Mouse (Mus musculus) E14TG2a.4 (cell line): ENCODE measurements around the gene Fermt1.

ENCODE experiments used
- H3K27me3 ChIP-seq: 2 replicates; pipeline ENCODE4 v1.6.1; 2014; ENCODE audit warnings: low read length, control low read depth; ENCODE audit not compliant: insufficient read depth
- H3K36me3 ChIP-seq: 2 replicates; pipeline ENCODE4 v1.6.1; 2014; ENCODE audit warnings: low read length, control low read depth; ENCODE audit not compliant: insufficient read depth
- H3K4me1 ChIP-seq: replicated peaks from 2 replicates; pipeline ENCODE4 v1.6.1; 2014; ENCODE audit warnings: low read depth, low read length, control low read depth
- H3K4me3 ChIP-seq: replicated peaks from 2 replicates; pipeline ENCODE4 v1.5.1; 2014; ENCODE audit warnings: mild to moderate bottlenecking, low read length
- H3K9me3 ChIP-seq: 2 replicates; pipeline ENCODE4 v1.6.1; 2014; ENCODE audit warnings: low read length, control low read depth
- CTCF ChIP-seq: conservative IDR thresholded peaks from 2 replicates; pipeline ENCODE4 v1.5.1; 2014; ENCODE audit warnings: low read length
- NANOG ChIP-seq: IDR thresholded peaks from 2 replicates; pipeline ENCODE4 v1.6.1; 2014; ENCODE audit warnings: borderline replicate concordance, low read length, mixed read lengths
- POU5F1 ChIP-seq: IDR thresholded peaks from 2 replicates; pipeline ENCODE4 v1.6.1; 2014; ENCODE audit warnings: low read length, borderline replicate concordance

Fermt1 gene

GRCm38 (mm10) chr2:132902056-132902455 is 43.6 kb downstream of the Fermt1 start:
- H3K9me3 ChIP-seq = no peaks in the 10 kb centered on the region
- no peak overlapping the region for H3K4me3 ChIP-seq
- 0 out of 2 replicates have a peak, but pooled peaks cover 2% of the 10 kb centered on the region for H3K4me1 ChIP-seq
- H3K27me3 ChIP-seq = peaks cover 4% of the 10 kb centered on the region
- TF ChIP-seq CTCF (no peak), NANOG (no peak), POU5F1 (no peak)
- no peaks in the 10 kb centered on the region for H3K36me3 ChIP-seq

GRCm38 (mm10) chr2:132901636-132902035 is 44.1 kb downstream of the Fermt1 start:
- TF ChIP-seq POU5F1 = no peak
- no peak for TF ChIP-seq NANOG
- no peak for TF ChIP-seq CTCF
- H3K9me3 ChIP-seq = no peaks in the 10 kb centered on the region
- H3K36me3 ChIP-seq = no peaks in the 10 kb centered on the region
- H3K4me3 ChIP-seq = no peak overlapping the region
- peaks cover 4% of the 10 kb centered on the region for H3K27me3 ChIP-seq
- H3K4me1 ChIP-seq = 0 out of 2 replicates have a peak, but pooled peaks cover 2% of the 10 kb centered on the region

GRCm38 (mm10) chr2:132900596-132900995 is 45.1 kb downstream of the Fermt1 start:
- Histone ChIP-seq H3K36me3 (no peaks in the 10 kb centered on the region), H3K4me1 (0 out of 2 replicates have a peak, but pooled peaks cover 2% of the 10 kb centered on the region), H3K9me3 (no peaks in the 10 kb centered on the region), H3K4me3 (no peak overlapping the region), H3K27me3 (peaks cover 4% of the 10 kb centered on the region)
- TF ChIP-seq POU5F1 (no peak), NANOG (no peak), CTCF (no peak)

GRCm38 (mm10) chr2:132898211-132898610 is 47.5 kb downstream of the Fermt1 start:
- Histone ChIP-seq H3K9me3 (peaks cover 5% of the 10 kb centered on the region; the same call in 1 of the 2 replicates), H3K4me3 (no peak overlapping the region), H3K36me3 (no peaks in the 10 kb centered on the region), H3K27me3 (peaks cover 4% of the 10 kb centered on the region; the same call in 1 of the 2 replicates), H3K4me1 (no peaks in the 10 kb centered on the region)
- no peak for TF ChIP-seq CTCF
- no peak for TF ChIP-seq NANOG
- no peak for TF ChIP-seq POU5F1

- no peaks in the 10 kb centered on the region for H3K36me3 ChIP-seq
- no peak overlapping the region for H3K4me3 ChIP-seq
- H3K27me3 ChIP-seq = no peaks in the 10 kb centered on the region
- no peak for TF ChIP-seq POU5F1
- no peaks in the 10 kb centered on the region for H3K4me1 ChIP-seq
- peaks cover 5% of the 10 kb centered on the region; the same call in 1 of the 2 replicates for H3K9me3 ChIP-seq
These were observed 51.9 kb downstream of the Fermt1 start for GRCm38 (mm10) chr2:132893826-132894225.

- Histone ChIP-seq H3K4me3 (no peak overlapping the region), H3K4me1 (peaks cover 24% of the 10 kb centered on the region), H3K27me3 (no peaks in the 10 kb centered on the region; the same call in 1 of the 2 replicates), H3K36me3 (no peaks in the 10 kb centered on the region), H3K9me3 (no peaks in the 10 kb centered on the region)
- TF ChIP-seq NANOG (no peak), POU5F1 (no peak), CTCF (no peak)
These were observed 60.4 kb downstream of the Fermt1 start for GRCm38 (mm10) chr2:132885312-132885711.

GRCm38 (mm10) chr2:132884303-132884967 is 61.3 kb downstream of the Fermt1 start:
- TF ChIP-seq POU5F1 (no peak), NANOG (no peak), CTCF (no peak)
- Histone ChIP-seq H3K4me3 (no peak overlapping the region), H3K4me1 (peaks cover 31% of the 10 kb centered on the region), H3K9me3 (no peaks in the 10 kb centered on the region), H3K36me3 (no peaks in the 10 kb centered on the region), H3K27me3 (peaks cover under 1% of the 10 kb centered on the region)

GRCm38 (mm10) chr2:132880844-132881645 is 64.7 kb downstream of the Fermt1 start, which contains the start of gene Lrrn4:
Gene Lrrn4, minus strand, starts transcription at chr2:132880891.
- H3K27me3 ChIP-seq = peaks cover 34% of the 10 kb centered on the region
- peak; percentile 83 for TF ChIP-seq NANOG
- no peak for TF ChIP-seq CTCF
- peak within 1 kb of the TSS; percentile 83 for H3K4me3 ChIP-seq
- peaks cover 45% of the 10 kb centered on the region for H3K4me1 ChIP-seq
- H3K36me3 ChIP-seq = peaks cover 17% of the 10 kb centered on the region
- H3K9me3 ChIP-seq = no peaks in the 10 kb centered on the region
